Mouse (Mus musculus): Measurements from ENCODE around the gene Pkp4.
"Not testable (repeated sequence)": the region's sequence is repeated elsewhere in the genome, so short reads cannot be mapped to it uniquely, and the experiment has no call there.

Pkp4 gene

DNA sequence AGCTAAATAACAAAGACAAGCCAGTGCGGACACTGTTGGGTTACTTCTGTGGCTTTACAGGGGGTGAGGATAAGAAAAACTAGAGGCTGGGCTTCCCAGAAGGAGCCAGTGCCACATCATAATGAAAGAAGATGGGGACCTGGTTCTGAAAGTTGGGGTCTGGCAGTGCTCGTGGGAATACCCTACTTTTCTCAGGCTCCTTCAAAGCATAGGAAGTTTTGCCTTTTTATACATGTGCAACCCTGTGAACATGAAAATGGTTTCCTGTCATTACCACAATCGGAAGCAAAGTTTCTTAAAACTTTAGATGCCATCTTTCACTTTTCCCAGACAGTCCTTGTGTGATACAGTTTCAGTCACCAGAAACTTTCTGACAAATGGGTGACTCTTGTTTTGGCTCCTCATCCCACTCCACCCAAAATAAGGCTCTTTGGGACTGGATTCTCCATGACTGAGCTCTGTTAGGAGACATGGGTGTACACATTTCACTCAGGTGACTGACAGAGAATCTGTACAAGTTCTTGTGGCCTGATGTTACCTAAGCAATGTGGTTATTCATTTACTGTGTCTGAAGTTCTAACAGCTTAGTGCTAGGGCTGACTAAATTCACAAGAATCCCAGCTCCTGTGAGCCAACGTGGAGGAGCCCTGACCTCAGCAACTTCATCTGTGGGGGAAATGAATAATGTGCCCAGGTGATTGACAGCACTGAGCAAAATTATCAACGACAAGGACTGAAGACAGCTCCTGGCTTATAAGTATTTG lies 179.3 kb downstream of the Pkp4 start:
- DNase-seq (ENCODE audit: low spot score), result no peak

GRCm38 (mm10) chr2:59340878-59341277 lies 180.2 kb downstream of the Pkp4 start:
- DNase-seq (ENCODE audit: low spot score), result no peak

GRCm38 (mm10) chr2:59342591-59343210 lies 182.1 kb downstream of the Pkp4 start:
- DNase-seq (ENCODE audit: low spot score), result no peak

DNA sequence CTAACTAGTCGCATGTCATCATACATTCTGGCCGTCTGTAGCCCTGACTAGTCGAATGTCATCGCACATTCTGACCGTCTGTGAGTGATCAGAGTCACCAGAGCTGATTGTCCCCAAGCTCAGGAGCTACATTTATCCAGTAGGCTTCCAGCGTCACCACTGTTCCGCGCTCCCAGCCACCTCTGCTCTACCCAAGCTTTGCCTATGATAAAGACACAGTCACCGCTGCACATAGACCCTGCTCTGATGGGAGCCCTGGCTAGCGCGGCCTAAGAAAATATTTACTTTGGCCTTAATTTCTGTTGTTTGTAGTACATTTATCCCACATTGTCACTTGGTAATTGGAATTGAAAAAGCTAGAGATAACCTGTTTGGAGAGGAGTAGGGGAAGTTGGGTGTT lies 183.2 kb downstream of the Pkp4 start:
- DNase-seq (ENCODE audit: low spot score), result no peak

GRCm38 (mm10) chr2:59344699-59345098 lies 184.0 kb downstream of the Pkp4 start:
- DNase-seq (ENCODE audit: low spot score), result no peak

DNA sequence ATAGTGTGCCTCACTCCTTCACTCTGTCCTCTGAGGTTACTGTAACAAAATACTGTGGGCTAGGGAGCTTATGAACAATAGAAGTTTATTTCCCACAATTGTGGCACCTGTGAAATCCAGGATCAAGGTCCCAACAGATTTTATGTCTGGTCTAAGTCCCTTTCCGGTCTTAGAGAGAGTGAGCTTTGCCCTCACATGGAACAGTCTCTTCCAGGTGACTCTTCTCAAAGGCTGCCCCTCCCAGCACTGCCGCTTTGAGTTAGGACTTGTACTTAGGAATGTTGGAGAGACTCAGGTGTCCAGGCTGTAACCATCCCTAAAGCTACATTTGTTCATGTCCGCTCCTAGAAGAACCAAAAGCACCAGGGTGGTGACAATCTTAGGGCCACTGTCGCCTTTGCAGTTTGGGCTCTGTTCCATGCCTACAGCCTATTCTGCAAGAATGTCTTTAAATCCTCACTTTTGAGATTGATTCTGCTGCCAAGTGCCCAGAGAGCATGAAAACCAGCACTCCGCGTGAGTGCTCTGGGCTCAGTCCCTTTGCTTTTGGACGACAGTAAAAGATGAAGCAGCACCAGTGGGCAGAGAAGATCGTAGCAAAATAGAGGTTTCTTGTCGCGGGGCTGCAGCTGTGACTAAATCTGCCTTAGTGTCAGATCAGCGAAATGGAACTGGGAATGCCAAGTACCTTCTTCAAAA lies 184.6 kb downstream of the Pkp4 start:
- no peak for DNase-seq (ENCODE audit: low spot score)

DNA sequence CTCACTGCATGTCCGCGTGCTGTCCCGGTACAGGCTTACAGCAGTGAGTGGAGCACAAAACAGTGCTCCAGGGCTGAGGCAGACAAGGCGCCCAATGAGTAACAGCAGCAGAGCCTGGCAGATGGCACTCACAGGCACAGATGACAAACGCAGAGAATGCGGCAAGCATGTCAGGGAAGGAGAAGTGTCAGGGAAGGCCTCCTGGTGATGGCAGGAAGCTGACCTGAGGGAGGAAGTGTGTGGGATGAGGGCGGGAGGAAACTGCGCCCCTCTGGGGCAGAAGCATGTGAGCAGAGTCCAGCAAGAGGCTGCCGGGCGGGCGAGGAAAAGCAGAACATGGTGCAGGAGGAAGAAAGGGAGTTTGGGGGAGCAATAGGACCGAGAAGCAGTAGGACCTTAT lies 185.8 kb downstream of the Pkp4 start:
- DNase-seq (ENCODE audit: low spot score), result no peak

- DNase-seq (ENCODE audit: low spot score), result no peak
Measured at GRCm38 (mm10) chr2:59348585-59348984, 187.9 kb downstream of the Pkp4 start.

GRCm38 (mm10) chr2:59350094-59350493 lies 189.4 kb downstream of the Pkp4 start:
- no peak for DNase-seq (ENCODE audit: low spot score)

DNA sequence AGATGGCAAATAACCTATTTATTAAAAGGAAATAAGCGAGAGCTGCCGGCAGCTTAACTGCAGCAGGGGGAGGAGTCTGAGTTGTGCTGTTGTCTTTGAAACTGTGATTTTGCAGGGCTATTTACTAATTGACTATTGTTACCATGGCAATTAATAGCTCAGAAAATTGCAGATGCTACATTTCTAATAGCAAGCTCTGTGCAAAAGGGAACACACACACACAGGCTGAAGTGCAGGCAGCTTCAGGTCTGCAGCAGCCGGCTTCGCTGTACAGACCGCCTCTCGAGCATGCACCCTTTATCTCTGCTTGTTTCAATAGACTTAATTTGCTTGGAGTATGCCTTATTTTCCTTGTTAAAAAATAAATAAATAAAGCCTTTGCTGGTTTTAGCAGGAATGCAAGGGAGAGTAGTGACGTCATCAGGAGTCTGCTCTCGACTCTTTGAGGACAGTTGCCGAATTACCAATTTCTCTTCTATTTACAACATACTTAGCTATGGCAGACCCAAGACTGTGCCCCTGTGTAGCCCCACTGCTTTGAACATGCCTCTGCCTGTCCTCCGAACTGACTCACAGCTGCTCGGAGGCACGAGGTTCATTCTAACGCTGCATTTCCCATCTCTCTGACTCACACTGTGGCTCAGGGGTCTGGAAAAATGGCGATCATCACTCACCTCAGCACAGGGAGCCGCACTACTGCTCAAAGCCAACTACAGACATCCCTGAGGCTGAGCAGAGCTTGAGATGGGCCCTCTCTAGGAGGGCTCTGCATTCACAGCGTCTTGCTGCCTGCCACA lies 190.9 kb downstream of the Pkp4 start:
- DNase-seq (ENCODE audit: low spot score), result peak; percentile 9

DNA sequence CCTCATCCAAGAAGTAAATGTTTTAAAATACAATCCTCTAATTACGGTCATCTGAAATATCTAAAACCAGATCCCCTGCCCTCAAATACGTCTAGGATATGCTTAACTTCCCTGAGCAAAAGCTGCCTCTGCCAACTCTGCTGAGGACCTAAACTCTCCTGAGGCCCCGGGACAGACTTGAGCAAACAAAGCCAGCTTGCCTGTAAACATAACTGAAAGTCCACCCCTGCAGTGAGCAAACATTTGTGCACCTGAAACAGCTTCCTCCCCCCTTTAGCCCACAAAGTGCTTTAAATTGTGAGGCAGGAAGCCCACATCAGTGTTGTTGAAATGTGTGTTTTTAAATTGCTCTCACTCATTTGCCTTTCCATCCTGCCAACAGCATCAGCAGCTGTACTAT lies 193.2 kb downstream of the Pkp4 start:
- DNase-seq (ENCODE audit: low spot score), result peak; percentile 5

DNA sequence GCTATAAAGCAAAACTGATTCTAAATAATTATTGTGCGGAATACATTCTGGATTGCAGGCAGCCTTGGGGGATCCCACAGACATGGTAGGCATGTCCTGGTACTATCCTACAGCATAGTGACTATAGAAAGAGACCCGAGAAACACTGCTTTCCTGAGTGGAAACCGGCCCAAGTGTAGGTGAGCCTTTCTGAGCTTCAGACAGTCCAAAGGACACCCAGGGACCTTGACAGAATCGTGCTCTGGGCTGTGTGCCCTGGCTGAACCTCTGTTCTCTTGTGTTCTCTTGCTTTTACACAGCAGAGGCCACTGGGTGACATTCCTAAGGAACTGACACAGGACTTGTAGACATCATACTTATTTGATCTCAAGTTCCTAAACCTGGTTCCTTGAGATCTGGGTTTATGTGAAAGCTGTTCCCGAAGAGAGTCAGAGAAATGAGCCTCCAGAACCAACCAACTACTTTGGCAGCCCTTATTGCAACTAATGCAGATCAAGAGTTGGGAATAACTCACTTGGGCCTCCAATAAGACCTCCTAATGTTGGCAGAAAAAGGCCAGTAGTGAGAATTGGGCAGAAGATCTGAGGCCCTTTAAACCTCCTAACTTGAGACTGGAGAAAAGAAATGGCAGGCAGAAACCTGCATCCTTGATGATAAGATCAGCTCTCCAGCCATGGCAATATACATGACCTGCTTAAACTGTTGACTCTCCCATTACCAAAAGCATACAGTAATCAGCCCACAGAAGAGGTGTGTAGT lies 195.1 kb downstream of the Pkp4 start:
- DNase-seq (ENCODE audit: low spot score), result no peak

- DNase-seq (ENCODE audit: low spot score), result no peak
Measured at GRCm38 (mm10) chr2:59359760-59360342, 199.2 kb downstream of the Pkp4 start.

- DNase-seq (ENCODE audit: low spot score), result peak; percentile 41
Measured at GRCm38 (mm10) chr2:59361350-59361780, 200.7 kb downstream of the Pkp4 start.

DNA sequence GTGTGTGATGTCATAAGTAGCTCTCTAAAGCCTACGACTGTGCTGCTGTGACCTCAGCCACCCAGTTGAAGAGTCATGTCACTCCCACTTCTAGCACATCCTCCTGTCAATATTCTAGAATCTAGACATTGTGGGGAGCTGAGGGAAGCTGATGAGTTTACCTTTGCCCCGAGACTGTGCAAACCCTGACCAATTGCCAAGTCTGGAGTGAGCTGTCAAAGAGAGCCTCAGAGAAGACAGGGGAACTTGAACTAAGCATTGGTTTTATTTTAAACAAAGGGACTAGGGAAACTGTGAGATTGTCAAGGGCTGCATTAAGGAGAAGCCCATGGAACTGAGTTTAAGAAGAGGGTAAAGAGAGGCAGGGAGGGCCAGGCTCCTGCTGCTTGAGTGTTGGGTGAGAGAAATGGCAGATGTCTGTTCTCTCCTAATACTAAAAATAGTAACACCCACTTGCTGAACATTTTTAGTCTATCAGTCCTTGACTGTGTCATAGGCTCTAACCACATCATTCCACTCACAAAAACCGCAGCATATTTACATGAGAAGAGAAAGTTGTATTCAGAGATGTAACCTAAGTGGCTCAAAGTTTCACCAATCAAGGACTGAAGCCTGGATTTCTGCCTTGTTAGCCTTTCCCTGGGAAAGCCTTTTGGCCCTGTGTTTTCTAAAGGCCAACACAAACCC lies 203.6 kb downstream of the Pkp4 start:
- no peak for DNase-seq (ENCODE audit: low spot score)

DNA sequence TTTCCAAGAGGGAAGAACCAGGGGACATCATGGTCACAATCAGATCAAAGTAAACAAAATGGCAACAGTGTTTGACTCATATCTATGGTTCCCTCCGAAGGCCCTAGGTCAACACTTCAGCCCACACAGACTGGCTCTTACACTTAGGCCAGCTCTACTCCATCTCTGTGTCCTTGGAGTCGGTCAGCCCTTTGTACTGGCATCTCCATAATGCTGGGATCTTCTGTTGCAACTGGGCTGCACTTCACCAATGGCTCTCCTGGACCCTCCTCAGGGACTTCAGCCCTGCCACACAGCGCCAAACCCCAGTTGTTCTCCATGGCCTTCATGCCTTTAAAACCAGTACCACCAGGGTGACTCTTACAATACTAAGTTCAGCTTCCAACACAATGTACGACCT lies 206.5 kb downstream of the Pkp4 start:
- DNase-seq (ENCODE audit: low spot score), result no peak

- no peak for DNase-seq (ENCODE audit: low spot score)
Measured at GRCm38 (mm10) chr2:59373113-59373512, 212.5 kb downstream of the Pkp4 start.

DNA sequence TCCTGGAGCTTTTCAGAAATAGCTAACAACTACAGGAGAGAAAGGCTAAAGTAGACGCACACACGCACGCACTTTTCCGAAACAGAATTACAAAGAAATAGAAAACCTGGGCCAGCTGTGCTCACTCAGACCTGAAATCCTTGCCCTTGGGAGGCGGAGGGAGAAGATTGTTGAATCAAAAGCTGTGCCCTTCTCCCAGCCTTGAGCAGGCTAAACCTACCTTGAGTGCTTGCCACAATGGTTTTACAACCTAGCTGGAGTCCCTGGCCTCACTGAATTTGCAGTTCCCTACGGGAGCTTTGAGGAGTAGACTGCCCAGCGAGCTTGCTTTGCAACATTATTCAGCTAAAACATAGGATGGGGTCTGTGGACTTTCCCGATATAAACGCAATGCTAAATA lies 217.4 kb downstream of the Pkp4 start:
- no peak for DNase-seq (ENCODE audit: low spot score)

GRCm38 (mm10) chr2:59378861-59379260 lies 218.2 kb downstream of the Pkp4 start:
- DNase-seq (ENCODE audit: low spot score), result not testable (repeated sequence)

GRCm38 (mm10) chr2:59383231-59383630 lies 222.6 kb downstream of the Pkp4 start:
- no peak for DNase-seq (ENCODE audit: low spot score)

Data from embryo, embryonic 10 days (tissue).